Mouse (Mus musculus): ENCODE measurements at regions not wholly inside any gene's neighbourhood (a gene's known extent, or its start where the extent isn't known, plus 50 kb on each side); places are given as distances from the start of the nearest gene placed in this dataset.

GRCm38 (mm10) chr19:49314229-49314628 lies 1108.4 kb downstream of the Sorcs3 start:
- no peak for TF ChIP-seq JUND (IDR thresholded peaks at IDR 0.05; ENCODE audit: low read depth, low read length)
- no peak for TF ChIP-seq CTCF (IDR thresholded peaks at IDR 0.05 in 2 of 3, conservative IDR thresholded peaks at IDR 0.05 in 1 of 3; ENCODE audit: control insufficient read depth in 1 of 3, insufficient read depth in 1 of 3, low read depth in 2 of 3, low read length in 3 of 3, poor library complexity in 1 of 3, severe bottlenecking in 1 of 3)
- no peak for TF ChIP-seq HCFC1 (IDR thresholded peaks at IDR 0.05; ENCODE audit: low read depth, low read length)
- no peak for TF ChIP-seq MAX (IDR thresholded peaks at IDR 0.05; ENCODE audit: low read length)
- TF ChIP-seq RAD21 (IDR thresholded peaks at IDR 0.05; ENCODE audit: low read depth, low read length): no peak
- TF ChIP-seq EP300 (IDR thresholded peaks at IDR 0.05; ENCODE audit: low read depth in 1 of 2, low read length in 2 of 2): no peak
- TF ChIP-seq NRF1 (IDR thresholded peaks at IDR 0.05; ENCODE audit: insufficient read depth, low read depth, low read length, poor library complexity, severe bottlenecking): no peak
- TF ChIP-seq USF1 (IDR thresholded peaks at IDR 0.05; ENCODE audit: low read depth, low read length): no peak
- TF ChIP-seq POLR2A (IDR thresholded peaks at IDR 0.05; ENCODE audit: control insufficient read depth in 1 of 2, insufficient read depth in 1 of 2, low read depth in 1 of 2, low read length in 2 of 2, poor library complexity in 1 of 2): no peak
- TF ChIP-seq MEF2A (IDR thresholded peaks at IDR 0.05; ENCODE audit: extremely low read depth, insufficient replicate concordance, low read depth, low read length, poor library complexity, severe bottlenecking): no peak
- no peak for TF ChIP-seq SMC3 (IDR thresholded peaks at IDR 0.05; ENCODE audit: low read depth, low read length)
- TF ChIP-seq ZNF384 (IDR thresholded peaks at IDR 0.05; ENCODE audit: low read depth, low read length): no peak
- no peak for TF ChIP-seq TCF12 (IDR thresholded peaks at IDR 0.05; ENCODE audit: low read depth, low read length)
- no peak for TF ChIP-seq E2F4 (IDR thresholded peaks at IDR 0.05; ENCODE audit: borderline replicate concordance, low read depth, low read length)

Data from MEL (cell line).